Mouse (Mus musculus) thymus, adult 2 months (tissue): Measurements from ENCODE around the gene 4930503B20Rik.

ENCODE experiments used
- CTCF ChIP-seq: fragments of 200-500 bp; IDR thresholded peaks from 2 replicates; pipeline ENCODE4 v1.5.1; 2012; ENCODE audit warnings: mild to moderate bottlenecking, control low read depth, low read length, moderate library complexity, borderline replicate concordance; ENCODE audit not compliant: control insufficient read depth, poor library complexity, insufficient read depth; ENCODE audit errors: extremely low read depth
- POLR2A ChIP-seq: fragments of 200-500 bp; IDR thresholded peaks from 2 replicates; pipeline ENCODE4 v1.6.1; 2012; ENCODE audit warnings: mild to moderate bottlenecking, low read length, control low read depth, moderate library complexity; ENCODE audit not compliant: control insufficient read depth, poor library complexity, insufficient read depth; ENCODE audit errors: extremely low read depth

DNA sequence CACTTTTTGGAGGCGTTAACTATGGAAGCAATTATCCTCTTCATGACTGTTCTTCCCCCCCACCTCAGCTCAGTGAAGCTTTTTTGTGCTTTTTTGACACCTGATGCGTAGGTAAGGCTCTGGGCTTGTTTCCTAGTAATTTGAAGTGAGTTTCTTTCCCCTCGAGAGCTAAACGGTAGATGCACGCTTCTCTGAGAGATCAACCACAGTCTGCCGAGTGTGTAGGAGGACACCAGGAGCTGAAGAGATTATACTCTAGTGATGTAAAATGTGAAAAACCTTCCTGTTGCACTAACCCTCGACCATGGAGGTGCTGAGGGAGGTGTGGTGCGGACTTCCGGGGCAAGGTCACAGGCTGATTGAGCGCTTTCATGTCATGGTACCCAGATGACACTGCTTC lies 31.0 kb downstream of the 4930503B20Rik start:
- TF ChIP-seq CTCF (no peak), POLR2A (no peak)
